Mouse (Mus musculus) ES-CJ7 (cell line): Measurements from ENCODE around the gene Nab2.

Experiments used
- DNase-seq: peaks from one replicate; pipeline ENCODE4 v3.0.0; 2011; ENCODE audit warnings: low read depth, low spot score

Gene Nab2

GRCm38 (mm10) chr10:127674046-127674655 is 5.8 kb upstream of the Nab2 start:
- DNase-seq, result no peak

GRCm38 (mm10) chr10:127671276-127671675 is 2.9 kb upstream of the Nab2 start:
- peak; percentile 52 for DNase-seq

GRCm38 (mm10) chr10:127670185-127670584 is 1.8 kb upstream of the Nab2 start:
- peak; percentile 29 for DNase-seq

GRCm38 (mm10) chr10:127669170-127669569 is 802 bp upstream of the Nab2 start:
- no peak for DNase-seq

- peak; percentile 93 for DNase-seq
Measured at GRCm38 (mm10) chr10:127667269-127668092, 887 bp downstream of the Nab2 start.

GRCm38 (mm10) chr10:127666501-127667268 is 1.7 kb downstream of the Nab2 start, which contains the start of gene Nemp1:
Gene Nemp1 (plus strand): TSS chr10:127666901.
- DNase-seq, result peak; percentile 74

GRCm38 (mm10) chr10:127665366-127666181 is 2.8 kb downstream of the Nab2 start:
- peak; percentile 38 for DNase-seq

- no peak for DNase-seq
Measured at GRCm38 (mm10) chr10:127664891-127665290, 3.5 kb downstream of the Nab2 start.

- no peak for DNase-seq
Measured at GRCm38 (mm10) chr10:127664166-127664565, 4.2 kb downstream of the Nab2 start.

GRCm38 (mm10) chr10:127663590-127663989 is 4.8 kb downstream of the Nab2 start:
- DNase-seq, result no peak

- no peak for DNase-seq
Measured at GRCm38 (mm10) chr10:127662666-127663253, 5.6 kb downstream of the Nab2 start.

- peak; percentile 61 for DNase-seq
Measured at GRCm38 (mm10) chr10:127661915-127662663, 6.3 kb downstream of the Nab2 start.

GRCm38 (mm10) chr10:127661291-127661914 is 7.0 kb downstream of the Nab2 start:
- no peak for DNase-seq

GRCm38 (mm10) chr10:127659551-127659950 is 8.8 kb downstream of the Nab2 start:
- no peak for DNase-seq

GRCm38 (mm10) chr10:127658076-127658475 is 10.3 kb downstream of the Nab2 start:
- DNase-seq, result peak; percentile 92

- peak; percentile 62 for DNase-seq
Measured at GRCm38 (mm10) chr10:127657617-127658016, 10.8 kb downstream of the Nab2 start.

- DNase-seq, result no peak
Measured at GRCm38 (mm10) chr10:127654970-127655579, 13.3 kb downstream of the Nab2 start.

GRCm38 (mm10) chr10:127652906-127653638 is 15.3 kb downstream of the Nab2 start:
- DNase-seq, result peak; percentile 70

GRCm38 (mm10) chr10:127645791-127646190 is 22.6 kb downstream of the Nab2 start:
- no peak for DNase-seq
